Mouse (Mus musculus): ENCODE measurements around the gene Zfand2a. TPM values are rescaled to one million over a fixed set of nuclear protein-coding genes. Genes with fewer than 3 reads are reported as not detected.

Zfand2a gene
- polyA plus RNA-seq, 1 experiment from 2014 or later, result 13.2 TPM

DNA sequence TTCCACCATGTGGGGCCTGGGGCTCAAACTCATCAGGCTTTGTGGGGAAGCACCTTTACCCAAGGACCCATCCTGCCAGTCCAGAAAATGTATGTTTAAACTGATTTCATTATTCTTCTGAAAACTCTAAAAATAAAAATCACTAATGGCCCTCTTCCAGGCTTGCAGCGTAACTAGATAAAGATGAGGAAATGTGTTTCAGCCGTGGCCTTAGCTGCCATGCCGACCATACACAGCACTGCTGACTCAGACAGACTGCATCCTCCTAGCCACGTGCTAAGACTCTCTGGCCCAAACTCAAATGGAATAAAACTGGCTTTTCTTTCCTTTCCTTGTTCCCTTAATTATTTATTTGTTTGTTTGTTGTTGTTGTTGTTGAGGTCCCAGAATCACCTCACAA is 19.5 kb downstream of the Zfand2a start:
- no peak for ATAC-seq (replicated peaks; ENCODE audit: low FRiP score)
- WGBS, result 71% methylated on average over 4 of the region's 4 CpGs

DNA sequence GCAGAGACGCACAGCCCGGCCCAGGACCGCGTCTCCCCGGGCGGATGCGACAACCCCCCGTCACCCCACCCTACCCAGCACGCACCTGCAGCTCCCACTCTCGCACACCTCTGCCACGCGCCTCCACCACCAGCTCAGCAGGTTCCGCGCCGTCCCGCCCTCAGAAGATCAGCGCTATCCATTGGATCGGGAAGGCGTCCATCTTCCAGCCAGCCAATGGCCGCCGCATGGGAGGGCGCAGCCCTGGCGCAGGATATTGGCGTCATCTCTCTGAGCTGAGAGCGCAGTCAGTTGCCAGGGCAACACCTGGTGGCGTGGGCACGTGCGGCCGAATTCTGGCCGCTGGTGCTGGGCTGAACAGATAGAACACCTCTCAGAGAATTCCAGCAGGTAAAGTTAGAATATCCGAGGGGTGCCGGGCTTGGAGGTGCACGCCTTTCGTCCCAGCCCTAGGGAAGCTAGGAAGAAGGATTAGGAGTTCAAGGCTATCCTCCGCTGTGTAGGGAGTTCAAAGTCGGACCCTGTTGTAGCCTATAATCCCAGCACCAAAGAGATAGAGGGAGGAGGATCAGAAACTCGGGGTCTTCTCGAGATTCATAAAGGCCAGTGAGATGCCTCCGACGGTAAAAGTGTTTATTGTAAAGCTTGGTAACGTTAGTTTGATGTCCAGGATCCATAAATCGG is 23.8 kb downstream of the Zfand2a start, which contains the start of gene 3110082I17Rik:
TSS of gene 3110082I17Rik (minus strand) at position 144 of the 684 bp plus-strand sequence.
- Histone ChIP-seq H3K27me3 (no peaks in the 10 kb centered on the region), H3K27ac (no peak within 1 kb of the TSS), H3K9ac (peak within 1 kb of the TSS; percentile 66), H3K4me2 (peak within 1 kb of the TSS; percentile 82), H3K36me3 (peaks cover 5% of the 10 kb centered on the region; the same call in 1 of the 2 replicates), H3K4me3 (replicated peaks) (peak within 1 kb of the TSS; percentile 79), H3K9me3 (replicated peaks) (no peaks in the 10 kb centered on the region), H3K4me1 (peaks cover 16% of the 10 kb centered on the region)
- peak; percentile 98 for ATAC-seq (replicated peaks; ENCODE audit: low FRiP score)
- WGBS, result 4% methylated on average over 42 of the region's 42 CpGs

More for the DNA sequence above, 19.5 kb downstream of the Zfand2a start:
- 0 out of 2 replicates have a peak, but pooled peaks cover 3% of the 10 kb centered on the region for H3K36me3 ChIP-seq
- H3K27me3 ChIP-seq, result no peaks in the 10 kb centered on the region
- H3K4me2 ChIP-seq, result no peak overlapping the region
- H3K9ac ChIP-seq, result no peak overlapping the region
- no peak overlapping the region for H3K4me3 ChIP-seq (replicated peaks)
- no peaks in the 10 kb centered on the region for H3K9me3 ChIP-seq (replicated peaks)
- H3K4me1 ChIP-seq, result peaks cover 5% of the 10 kb centered on the region; the same call in 1 of the 2 replicates
- no peak overlapping the region for H3K27ac ChIP-seq

DNA sequence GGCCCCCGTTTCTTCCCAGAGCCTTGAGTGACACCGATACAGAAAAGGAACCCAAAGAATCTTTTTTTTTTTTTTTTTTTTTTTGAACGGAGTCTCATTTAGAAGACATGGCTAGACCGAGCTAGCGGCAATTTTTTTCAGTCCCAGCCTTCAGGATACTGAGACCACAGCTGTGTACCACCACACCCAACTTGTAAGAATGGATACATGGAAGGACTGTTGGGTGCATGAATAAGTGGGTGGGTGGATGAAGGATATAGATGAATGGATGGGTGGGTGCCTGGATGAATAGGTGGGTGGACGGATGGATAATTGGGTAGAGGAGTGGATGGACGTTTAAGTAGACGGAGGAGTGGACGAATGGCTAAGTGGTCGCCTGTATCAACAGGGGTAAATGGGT is 24.4 kb downstream of the Zfand2a start:
- H3K36me3 ChIP-seq, result peaks cover 11% of the 10 kb centered on the region; the same call in 1 of the 2 replicates
- no peaks in the 10 kb centered on the region for H3K9me3 ChIP-seq (replicated peaks)
- H3K4me2 ChIP-seq, result peak overlapping the region; percentile 82
- H3K4me1 ChIP-seq, result peaks cover 16% of the 10 kb centered on the region
- peak overlapping the region; percentile 79 for H3K4me3 ChIP-seq (replicated peaks)
- no peaks in the 10 kb centered on the region for H3K27me3 ChIP-seq
- 0 out of 2 replicates have a peak, but pooled peaks have one; percentile 18 for ATAC-seq (replicated peaks; ENCODE audit: low FRiP score)
- peak overlapping the region; percentile 66 for H3K9ac ChIP-seq
- H3K27ac ChIP-seq, result no peak overlapping the region
- 8% methylated on average over 10 of the region's 10 CpGs for WGBS

DNA sequence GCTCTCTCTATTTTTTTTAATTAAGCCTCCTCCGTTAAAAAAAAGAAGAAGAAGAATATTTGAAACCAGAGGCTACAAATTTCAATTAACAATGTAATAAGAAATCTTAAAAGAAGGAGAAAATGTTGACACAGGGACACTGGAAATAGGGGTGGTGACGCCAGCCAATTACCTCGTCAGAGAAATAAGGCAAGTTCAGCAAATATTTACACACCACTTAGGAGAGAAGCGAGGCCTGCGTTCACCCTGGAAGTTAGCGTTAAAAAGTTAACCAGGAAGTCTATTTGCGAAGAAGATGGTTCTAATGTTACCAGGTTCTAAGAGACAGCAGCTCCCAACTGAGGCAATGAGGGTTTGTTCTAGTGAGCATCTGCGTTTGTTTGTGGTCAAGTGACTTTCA is 27.1 kb downstream of the Zfand2a start:
- no peaks in the 10 kb centered on the region for H3K27me3 ChIP-seq
- no peak overlapping the region for H3K9ac ChIP-seq
- H3K27ac ChIP-seq, result no peak overlapping the region
- peaks cover 30% of the 10 kb centered on the region for H3K36me3 ChIP-seq
- no peak overlapping the region for H3K4me2 ChIP-seq
- 85% methylated on average over 8 of the region's 8 CpGs for WGBS
- H3K4me1 ChIP-seq, result peaks cover 16% of the 10 kb centered on the region
- H3K4me3 ChIP-seq (replicated peaks), result no peak overlapping the region
- no peaks in the 10 kb centered on the region for H3K9me3 ChIP-seq (replicated peaks)
- ATAC-seq (replicated peaks; ENCODE audit: low FRiP score), result no peak

DNA sequence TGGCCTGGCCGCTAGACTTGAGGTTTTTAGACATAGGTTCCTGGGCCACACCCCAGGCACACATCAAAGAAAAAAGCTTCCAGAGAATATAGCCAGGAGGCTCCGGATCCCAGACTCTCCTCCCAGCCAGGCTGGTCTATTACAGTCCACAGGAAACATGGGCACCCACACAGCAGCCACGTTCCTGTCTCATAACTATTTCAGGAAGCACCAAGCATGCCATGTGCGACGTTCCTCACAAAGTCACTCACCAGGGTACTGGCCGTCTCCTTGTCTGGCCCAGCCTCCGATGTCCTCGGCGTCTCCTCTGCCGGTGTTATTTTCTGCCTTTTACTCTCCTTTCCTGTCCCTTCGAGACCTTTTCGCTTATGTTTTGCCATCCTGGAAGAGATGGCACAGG is 29.2 kb downstream of the Zfand2a start:
- Histone ChIP-seq H3K27me3 (no peaks in the 10 kb centered on the region), H3K9ac (no peak overlapping the region), H3K27ac (no peak overlapping the region), H3K36me3 (peaks cover 32% of the 10 kb centered on the region), H3K4me1 (peaks cover 13% of the 10 kb centered on the region), H3K4me2 (no peak overlapping the region), H3K4me3 (replicated peaks) (no peak overlapping the region), H3K9me3 (replicated peaks) (no peaks in the 10 kb centered on the region)
- 92% methylated on average over 12 of the region's 12 CpGs for WGBS
- ATAC-seq (replicated peaks; ENCODE audit: low FRiP score), result no peak

- Histone ChIP-seq H3K9me3 (replicated peaks) (no peaks in the 10 kb centered on the region), H3K4me1 (peaks cover 18% of the 10 kb centered on the region), H3K4me2 (no peak overlapping the region), H3K27ac (no peak overlapping the region), H3K9ac (no peak overlapping the region), H3K27me3 (no peaks in the 10 kb centered on the region), H3K4me3 (replicated peaks) (no peak overlapping the region), H3K36me3 (peaks cover 32% of the 10 kb centered on the region)
- WGBS, result 89% methylated on average over 10 of the region's 10 CpGs
- ATAC-seq (replicated peaks; ENCODE audit: low FRiP score), result no peak
Measured at GRCm38 (mm10) chr5:139453031-139453430, 31.3 kb downstream of the Zfand2a start.

DNA sequence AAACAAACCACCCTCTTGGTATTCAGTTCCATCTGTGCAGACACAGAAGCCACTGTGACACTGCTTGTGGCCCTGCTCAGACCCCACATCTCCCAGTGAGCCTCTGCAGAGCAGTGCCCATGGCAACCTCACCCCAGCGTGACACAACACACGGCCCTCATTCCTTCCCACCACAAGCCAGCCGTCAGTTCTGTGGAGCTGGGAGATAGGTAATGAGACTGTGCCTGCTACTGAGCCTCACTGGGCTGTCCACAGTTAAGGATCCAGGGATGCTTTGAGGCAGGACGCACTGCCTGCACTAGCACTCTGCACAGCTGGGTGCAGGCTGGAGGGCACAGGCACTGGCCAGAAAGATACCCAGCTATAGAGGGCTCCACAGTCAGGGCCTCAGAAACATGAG is 34.4 kb downstream of the Zfand2a start:
- WGBS, result 29% methylated on average over 4 of the region's 4 CpGs
- Histone ChIP-seq H3K4me2 (no peak overlapping the region), H3K9me3 (replicated peaks) (no peaks in the 10 kb centered on the region), H3K27ac (peak overlapping the region; percentile 57), H3K36me3 (peaks cover 20% of the 10 kb centered on the region), H3K27me3 (no peaks in the 10 kb centered on the region), H3K4me1 (peaks cover 22% of the 10 kb centered on the region), H3K4me3 (replicated peaks) (no peak overlapping the region), H3K9ac (no peak overlapping the region)
- peak; percentile 66 for ATAC-seq (replicated peaks; ENCODE audit: low FRiP score)

DNA sequence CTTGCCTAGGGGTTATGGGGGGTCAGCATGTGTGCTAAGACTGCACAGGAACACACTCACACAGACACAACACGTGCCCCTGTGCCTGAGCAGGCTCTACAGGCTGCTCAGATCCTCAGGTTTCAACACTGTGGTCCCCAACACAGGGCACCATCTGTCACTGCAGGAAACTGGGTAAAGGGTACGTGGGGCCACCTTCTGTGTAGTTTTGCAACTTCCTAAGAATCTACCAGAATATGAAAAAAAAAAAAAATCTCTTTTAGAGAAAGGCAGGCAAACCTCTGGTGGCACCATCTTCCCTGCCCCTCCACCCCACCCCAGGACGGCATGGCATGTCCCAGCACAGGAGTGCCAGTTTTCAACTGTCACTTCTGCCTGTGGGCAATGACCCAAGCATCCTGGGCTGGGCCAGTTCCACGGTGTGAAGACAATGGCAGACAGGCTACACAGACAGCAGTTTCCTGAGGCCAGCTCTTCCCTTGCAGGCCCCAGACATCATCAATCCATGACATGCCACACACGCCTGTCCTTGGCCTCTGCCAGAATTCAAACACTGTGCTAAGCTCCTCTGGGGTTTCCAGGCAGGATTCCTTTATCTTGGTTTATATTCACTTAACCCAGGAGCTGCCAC is 35.1 kb downstream of the Zfand2a start:
- peaks cover 22% of the 10 kb centered on the region for H3K4me1 ChIP-seq
- peak overlapping the region; percentile 57 for H3K27ac ChIP-seq

DNA sequence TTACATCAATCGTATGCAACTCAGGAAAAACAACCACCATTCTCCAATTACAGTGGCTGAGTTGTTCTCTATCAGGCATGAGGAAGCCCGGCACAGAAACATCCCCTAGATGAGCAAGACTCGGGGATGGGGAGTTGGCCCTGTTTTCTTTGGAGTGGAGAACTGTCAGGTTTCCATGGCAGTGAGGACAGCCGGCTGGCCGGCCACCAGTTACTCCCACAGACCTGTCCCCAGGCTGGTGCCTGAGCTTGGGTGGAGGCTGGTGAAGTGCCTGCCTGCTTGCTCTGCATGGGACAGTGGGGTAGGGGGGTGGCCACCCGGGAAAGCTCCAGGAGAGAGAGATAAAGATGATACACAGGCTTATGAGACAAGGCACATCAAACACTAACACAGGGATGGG is 36.3 kb downstream of the Zfand2a start:
- Histone ChIP-seq H3K36me3 (peaks cover 10% of the 10 kb centered on the region; the same call in 1 of the 2 replicates), H3K4me1 (peaks cover 24% of the 10 kb centered on the region), H3K27me3 (no peaks in the 10 kb centered on the region), H3K9me3 (replicated peaks) (no peaks in the 10 kb centered on the region), H3K4me2 (no peak overlapping the region), H3K9ac (no peak overlapping the region), H3K4me3 (replicated peaks) (no peak overlapping the region), H3K27ac (peak overlapping the region; percentile 54; the same call in 1 of the 2 replicates)
- ATAC-seq (replicated peaks; ENCODE audit: low FRiP score), result no peak
- 35% methylated on average over 6 of the region's 6 CpGs for WGBS

More for the DNA sequence above, 35.1 kb downstream of the Zfand2a start:
- Histone ChIP-seq H3K9ac (no peak overlapping the region), H3K4me3 (replicated peaks) (no peak overlapping the region), H3K9me3 (replicated peaks) (no peaks in the 10 kb centered on the region), H3K36me3 (peaks cover 14% of the 10 kb centered on the region), H3K27me3 (no peaks in the 10 kb centered on the region), H3K4me2 (no peak overlapping the region)
- WGBS, result 33% methylated on average over 5 of the region's 5 CpGs
- peak; percentile 57 for ATAC-seq (replicated peaks; ENCODE audit: low FRiP score)

DNA sequence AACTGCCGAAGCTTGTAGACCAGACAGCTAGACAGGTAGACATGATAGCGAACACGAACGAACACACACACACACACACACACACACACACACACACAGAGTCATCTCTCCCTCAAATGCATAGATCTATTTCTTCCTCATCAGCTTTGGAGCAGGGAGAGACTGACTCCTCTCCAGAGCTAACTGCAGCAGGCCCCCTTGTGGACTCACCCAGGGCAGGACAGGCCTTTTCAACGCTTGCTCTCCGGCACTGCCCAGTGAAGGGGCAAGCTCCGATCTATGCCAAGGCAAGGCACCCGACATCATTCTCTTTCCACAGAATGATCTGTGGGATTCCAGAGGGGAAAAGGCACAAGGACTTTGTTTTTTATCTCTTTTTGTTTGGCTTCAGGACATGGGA is 39.1 kb downstream of the Zfand2a start:
- Histone ChIP-seq H3K27me3 (no peaks in the 10 kb centered on the region), H3K9ac (no peak overlapping the region), H3K4me3 (replicated peaks) (no peak overlapping the region), H3K4me2 (no peak overlapping the region), H3K9me3 (replicated peaks) (no peaks in the 10 kb centered on the region), H3K36me3 (no peaks in the 10 kb centered on the region), H3K4me1 (peaks cover 34% of the 10 kb centered on the region), H3K27ac (no peak overlapping the region)
- ATAC-seq (replicated peaks; ENCODE audit: low FRiP score), result no peak
- WGBS, result 77% methylated on average over 8 of the region's 8 CpGs

- ATAC-seq (replicated peaks; ENCODE audit: low FRiP score), result no peak
- H3K4me1 ChIP-seq, result peaks cover 15% of the 10 kb centered on the region
- no peaks in the 10 kb centered on the region for H3K36me3 ChIP-seq
- WGBS, result 58% methylated on average over 4 of the region's 4 CpGs
- H3K9me3 ChIP-seq (replicated peaks), result no peaks in the 10 kb centered on the region
- no peak overlapping the region for H3K4me3 ChIP-seq (replicated peaks)
- H3K4me2 ChIP-seq, result no peak overlapping the region
- no peaks in the 10 kb centered on the region for H3K27me3 ChIP-seq
- no peak overlapping the region for H3K27ac ChIP-seq
- no peak overlapping the region for H3K9ac ChIP-seq
Measured at GRCm38 (mm10) chr5:139442962-139443361, 41.4 kb downstream of the Zfand2a start.

GRCm38 (mm10) chr5:139442428-139442827 is 41.9 kb downstream of the Zfand2a start:
- WGBS, result 64% methylated on average over 12 of the region's 12 CpGs
- ATAC-seq (replicated peaks; ENCODE audit: low FRiP score), result no peak

More at GRCm38 (mm10) chr5:139442428-139442827, 41.9 kb downstream of the Zfand2a start:
- Histone ChIP-seq H3K4me3 (replicated peaks) (no peak overlapping the region), H3K36me3 (no peaks in the 10 kb centered on the region), H3K4me1 (peaks cover 12% of the 10 kb centered on the region; the same call in 1 of the 2 replicates), H3K9me3 (replicated peaks) (no peaks in the 10 kb centered on the region), H3K9ac (no peak overlapping the region), H3K27me3 (no peaks in the 10 kb centered on the region), H3K27ac (no peak overlapping the region), H3K4me2 (no peak overlapping the region)
